Mouse (Mus musculus) 3T3-L1 (cell line): ENCODE results near the gene Syde1.
A peak's percentile ranks its signal among the peaks of the same experiment; 100 is the strongest.

Source experiments
- DNase-seq: peaks from one replicate; pipeline ENCODE4 v3.0.0-alpha.2; 2015; ENCODE audit warnings: low read depth, low spot score

Syde1 gene

GRCm38 (mm10) chr10:78576435-78577184 is 15.2 kb downstream of the Syde1 start:
- no peak for DNase-seq

DNA sequence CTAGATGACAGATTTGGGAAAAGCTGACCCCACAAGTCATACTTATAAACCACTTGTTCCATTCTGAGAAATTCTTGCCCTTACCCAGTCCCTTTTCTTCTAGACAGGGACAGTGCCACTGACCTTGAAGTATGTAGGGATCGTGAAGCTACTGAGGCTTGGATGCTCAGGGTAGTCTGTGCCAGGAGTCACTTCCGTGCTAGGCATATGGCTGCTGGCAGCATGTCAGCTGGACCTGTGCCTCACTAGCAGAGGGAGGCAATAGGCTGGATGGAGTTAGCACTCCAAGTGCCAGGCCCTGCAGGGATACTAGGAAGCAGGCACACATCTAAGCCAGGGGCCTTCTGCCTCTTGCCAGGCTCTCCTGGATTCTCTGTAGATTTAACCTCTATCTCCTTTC is 16.1 kb downstream of the Syde1 start:
- peak; percentile 93 for DNase-seq

DNA sequence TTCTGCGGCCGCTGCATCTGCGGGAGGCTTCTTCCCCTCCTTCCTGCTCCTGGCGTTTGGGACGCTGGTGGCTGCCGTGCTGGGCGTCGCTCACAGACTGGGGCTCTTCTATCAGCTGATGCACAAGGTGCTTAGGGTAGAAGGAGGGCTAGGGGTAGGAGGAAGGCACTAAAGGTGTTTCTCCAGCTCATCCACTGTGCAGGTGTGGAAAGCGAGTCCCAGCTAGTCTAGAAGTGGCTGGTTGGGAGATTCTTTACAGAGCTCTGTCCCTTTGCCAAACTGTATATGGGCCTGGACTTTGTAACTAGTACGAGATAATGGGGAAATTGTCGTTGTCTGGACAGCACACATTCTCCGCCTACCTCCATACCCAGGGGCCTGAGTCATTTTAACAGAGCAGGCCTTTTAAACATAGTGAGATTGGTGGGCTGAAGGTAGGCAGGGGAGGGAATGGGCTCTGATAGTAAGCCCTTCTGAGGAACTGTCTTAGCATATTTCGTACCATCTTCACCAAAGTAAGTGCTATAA is 16.6 kb downstream of the Syde1 start:
- peak; percentile 74 for DNase-seq

DNA sequence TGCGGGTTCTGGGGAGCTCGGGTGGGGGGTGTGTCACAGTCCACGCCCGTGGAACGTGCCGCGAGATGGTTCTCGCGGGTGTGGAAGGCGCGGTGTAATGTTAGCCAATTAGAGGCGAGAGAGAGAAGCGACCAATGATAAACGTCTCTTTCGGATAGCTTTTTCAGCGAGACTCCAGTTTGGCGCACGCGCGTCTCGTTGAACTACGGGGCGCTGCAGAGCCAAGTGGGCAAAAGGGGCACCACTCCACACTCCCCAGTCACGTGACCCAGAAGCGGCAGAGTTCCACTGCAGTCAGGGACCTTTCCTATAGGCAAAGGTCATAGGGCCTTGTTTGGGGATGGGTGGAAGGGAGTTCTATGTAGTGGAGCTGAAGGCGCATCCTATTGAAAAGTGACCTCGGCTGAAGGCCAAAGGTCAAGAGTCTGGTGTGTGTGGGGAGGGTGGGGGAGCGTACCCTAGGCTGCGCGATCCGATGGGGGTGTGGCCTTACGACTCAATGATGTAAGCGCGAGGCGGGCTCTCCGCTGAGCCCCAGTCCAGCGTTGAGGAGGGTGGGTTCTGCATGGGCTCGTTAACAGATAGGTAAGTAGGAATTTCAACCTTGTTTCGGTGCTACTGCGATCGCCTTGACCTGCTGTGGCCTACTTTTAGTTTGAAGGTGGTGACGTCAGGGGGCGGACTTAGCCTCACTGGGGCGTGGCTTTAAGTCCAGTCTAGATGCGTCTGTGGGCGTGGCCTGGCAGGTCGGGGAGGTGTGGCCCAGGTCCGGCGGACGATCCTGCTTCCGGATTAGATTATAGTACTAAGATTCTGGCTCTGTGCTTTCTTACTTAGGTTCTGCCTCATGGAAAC is 17.3 kb downstream of the Syde1 start, which contains the start of gene Ilvbl:
TSS of gene Ilvbl (plus strand) at position 97 of the 855 bp plus-strand sequence.
- peak; percentile 98 for DNase-seq

- no peak for DNase-seq
These were observed 18.5 kb downstream of the Syde1 start for GRCm38 (mm10) chr10:78573226-78573625.

DNA sequence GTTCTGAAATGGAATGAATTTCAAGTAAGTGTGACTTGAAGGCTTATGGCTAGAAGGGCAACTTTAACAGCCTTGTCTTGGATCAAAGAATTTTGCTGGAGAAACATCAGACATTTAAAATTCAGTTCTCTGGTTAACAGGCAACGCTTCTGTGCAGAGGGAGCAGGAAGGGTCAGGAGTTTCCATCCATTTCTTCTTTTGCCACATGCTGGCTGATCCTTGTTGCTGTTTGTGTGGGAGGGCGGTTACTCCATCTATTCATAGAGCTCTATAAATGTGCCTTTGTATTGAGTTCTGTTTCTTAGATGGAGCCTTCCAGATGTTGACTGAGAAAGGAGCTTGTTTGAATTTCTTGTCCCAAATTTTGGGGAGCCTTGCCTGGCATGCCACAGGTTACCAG is 20.9 kb downstream of the Syde1 start:
- DNase-seq = peak; percentile 52

DNA sequence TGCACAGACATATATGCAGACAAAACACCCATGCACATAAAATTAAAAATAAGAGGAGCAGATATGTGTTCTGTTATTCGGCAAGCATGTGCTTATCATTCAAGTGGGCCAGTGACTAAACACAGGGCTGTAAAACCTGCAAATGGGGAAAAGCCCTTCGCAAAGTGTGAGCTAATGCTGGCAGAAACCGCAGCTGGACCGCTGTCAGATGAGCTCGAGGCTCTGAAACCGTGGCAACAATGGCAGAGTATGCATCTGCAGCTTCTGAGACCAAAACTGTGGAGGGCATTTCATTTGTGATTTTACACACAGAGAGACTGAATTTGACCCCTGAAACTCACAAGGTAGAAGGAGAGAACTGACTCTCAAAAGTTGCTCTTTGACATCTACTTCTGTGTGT is 21.3 kb downstream of the Syde1 start:
- DNase-seq = peak; percentile 54

GRCm38 (mm10) chr10:78569686-78570085 is 22.1 kb downstream of the Syde1 start:
- DNase-seq = peak; percentile 83

DNA sequence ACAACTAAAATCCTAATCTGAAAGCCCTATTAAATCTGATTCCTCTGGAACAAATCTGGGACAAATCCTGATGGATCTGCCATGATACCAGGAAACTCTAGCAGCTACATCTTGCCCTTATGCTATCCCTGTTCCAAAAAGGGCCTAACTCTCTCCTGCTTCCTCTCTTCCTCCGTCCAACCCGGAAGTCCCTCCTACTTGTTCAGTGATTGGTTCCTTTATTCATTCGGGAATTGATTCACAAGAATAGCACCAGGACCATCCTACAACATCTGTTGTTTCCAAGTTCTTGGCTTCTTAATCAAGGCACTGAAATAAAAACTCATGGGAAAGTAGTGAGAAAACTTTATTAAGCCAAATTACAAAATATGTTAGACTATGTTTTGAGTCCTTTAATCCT is 22.6 kb downstream of the Syde1 start:
- DNase-seq = peak; percentile 62

- peak; percentile 59 for DNase-seq
These were observed 26.7 kb downstream of the Syde1 start for GRCm38 (mm10) chr10:78565070-78565469.

- peak; percentile 70 for DNase-seq
These were observed 50.8 kb downstream of the Syde1 start for GRCm38 (mm10) chr10:78540943-78541342.
